Mouse (Mus musculus) heart, embryonic 16.5 days (tissue): Measurements from ENCODE around the gene Kat6b. TPM values are rescaled to one million over a fixed set of nuclear protein-coding genes. Genes with fewer than 3 reads are reported as not detected.

Experiments
- ATAC-seq: fragments of 200-750 bp; cut with Nextera tagmentation; replicated peaks from 2 replicates; pipeline ENCODE4 v1.8.0; 2017; ENCODE audit warnings: moderate number of reproducible peaks; ENCODE audit not compliant: insufficient read depth, low FRiP score; ENCODE audit errors: extremely low read depth
- H3K27ac ChIP-seq: fragments of 300-500 bp; sonication (generic); 2 replicates; pipeline ENCODE4 v1.5.1; 2014; ENCODE audit warnings: mild to moderate bottlenecking, low read length, control low read depth, moderate library complexity
- H3K27me3 ChIP-seq: fragments of 300-500 bp; sonication (generic); 2 replicates; pipeline ENCODE4 v1.6.1; 2014; ENCODE audit warnings: low read length, mixed read lengths; ENCODE audit not compliant: control insufficient read depth, insufficient read depth
- H3K36me3 ChIP-seq: fragments of 300-500 bp; sonication (generic); 2 replicates; pipeline ENCODE4 v1.6.1; 2014; ENCODE audit not compliant: control insufficient read depth, insufficient read depth
- H3K4me1 ChIP-seq: fragments of 300-500 bp; sonication (generic); 2 replicates; pipeline ENCODE4 v1.6.1; 2014; ENCODE audit warnings: low read length, mixed read lengths; ENCODE audit not compliant: control insufficient read depth, insufficient read depth
- H3K4me2 ChIP-seq: fragments of 300-500 bp; sonication (generic); 2 replicates; pipeline ENCODE4 v1.6.1; 2014; ENCODE audit warnings: low read depth, mild to moderate bottlenecking, control low read depth, low read length
- H3K4me3 ChIP-seq: fragments of 300-500 bp; sonication (generic); 2 replicates; pipeline ENCODE4 v1.5.1; 2014; ENCODE audit warnings: mild to moderate bottlenecking, control low read depth, low read length
- H3K9ac ChIP-seq: fragments of 300-500 bp; sonication (generic); 2 replicates; pipeline ENCODE4 v1.6.1; 2014; ENCODE audit warnings: low read length, control low read depth
- H3K9me3 ChIP-seq: fragments of 300-500 bp; sonication (generic); replicated peaks from 2 replicates; pipeline ENCODE4 v1.6.1; 2016; ENCODE audit warnings: low read length; ENCODE audit not compliant: control insufficient read depth
- WGBS: fragments of 180-500 bp; shearing (Covaris S2); extraction: QIAGEN DNeasy Blood & Tissue Kit; methylation state at CpG from one replicate; pipeline ENCODE4 v1.1.7; 2014; 5-methylcytosine and 5-hydroxymethylcytosine counted together
- polyA plus RNA-seq: library from polyadenylated mRNA; unstranded; fragments of >200 nt; fragmentation: Nextera tagmentation; extraction: Ambion mirVana; gene quantifications from 2 replicates; pipeline ENCODE4 v1.2.1, GENCODE M21; 2015

The Kat6b gene
- polyA plus RNA-seq, 1 experiment from 2014 or later: 9.4 TPM

- Histone ChIP-seq H3K9ac (no peak overlapping the region), H3K9me3 (no peaks in the 10 kb centered on the region), H3K4me2 (no peak overlapping the region), H3K36me3 (peaks cover 3% of the 10 kb centered on the region; the same call in 1 of the 2 replicates), H3K4me1 (0 out of 2 replicates have a peak, but pooled peaks cover 2% of the 10 kb centered on the region), H3K4me3 (no peak overlapping the region), H3K27me3 (no peaks in the 10 kb centered on the region), H3K27ac (no peak overlapping the region)
- WGBS: 78% methylated on average over 5 of the region's 5 CpGs
- ATAC-seq: no peak
These were observed 118.9 kb downstream of the Kat6b start for GRCm38 (mm10) chr14:21600174-21600566.

GRCm38 (mm10) chr14:21600628-21601027 is 119.4 kb downstream of the Kat6b start:
- H3K4me1 ChIP-seq: 0 out of 2 replicates have a peak, but pooled peaks cover 2% of the 10 kb centered on the region
- no peak overlapping the region for H3K9ac ChIP-seq
- H3K27me3 ChIP-seq: no peaks in the 10 kb centered on the region
- no peak overlapping the region for H3K4me3 ChIP-seq
- 56% methylated on average over 1 of the region's 1 CpGs for WGBS
- no peaks in the 10 kb centered on the region for H3K9me3 ChIP-seq
- no peak overlapping the region for H3K4me2 ChIP-seq
- no peak overlapping the region for H3K27ac ChIP-seq
- H3K36me3 ChIP-seq: peaks cover 3% of the 10 kb centered on the region; the same call in 1 of the 2 replicates
- ATAC-seq: no peak

- Histone ChIP-seq H3K4me1 (0 out of 2 replicates have a peak, but pooled peaks cover 2% of the 10 kb centered on the region), H3K27me3 (no peaks in the 10 kb centered on the region), H3K27ac (no peak overlapping the region), H3K9me3 (no peaks in the 10 kb centered on the region), H3K36me3 (no peaks in the 10 kb centered on the region), H3K4me3 (no peak overlapping the region), H3K9ac (no peak overlapping the region), H3K4me2 (no peak overlapping the region)
- ATAC-seq: no peak
- 84% methylated on average over 12 of the region's 12 CpGs for WGBS
These were observed 120.9 kb downstream of the Kat6b start for GRCm38 (mm10) chr14:21602166-21602565.

GRCm38 (mm10) chr14:21602937-21603336 is 121.7 kb downstream of the Kat6b start:
- Histone ChIP-seq H3K4me3 (no peak overlapping the region), H3K27me3 (no peaks in the 10 kb centered on the region), H3K4me2 (no peak overlapping the region), H3K36me3 (no peaks in the 10 kb centered on the region), H3K9me3 (no peaks in the 10 kb centered on the region), H3K27ac (no peak overlapping the region), H3K4me1 (peaks cover 7% of the 10 kb centered on the region), H3K9ac (no peak overlapping the region)
- no peak for ATAC-seq
- 40% methylated on average over 4 of the region's 4 CpGs for WGBS

GRCm38 (mm10) chr14:21607686-21608085 is 126.5 kb downstream of the Kat6b start:
- Histone ChIP-seq H3K36me3 (no peaks in the 10 kb centered on the region), H3K4me2 (peak overlapping the region; percentile 18)
- no peak for ATAC-seq

GRCm38 (mm10) chr14:21608886-21609285 is 127.7 kb downstream of the Kat6b start:
- ATAC-seq: no peak
- peaks cover 9% of the 10 kb centered on the region for H3K4me1 ChIP-seq
- H3K4me2 ChIP-seq: no peak overlapping the region
- H3K4me3 ChIP-seq: no peak overlapping the region
- whole genome bisulfite sequencing: 44% methylated on average over 4 of the region's 4 CpGs
- H3K27ac ChIP-seq: no peak overlapping the region
- no peaks in the 10 kb centered on the region for H3K36me3 ChIP-seq
- H3K9ac ChIP-seq: no peak overlapping the region
- no peaks in the 10 kb centered on the region for H3K27me3 ChIP-seq
- H3K9me3 ChIP-seq: no peaks in the 10 kb centered on the region

More at GRCm38 (mm10) chr14:21607686-21608085, 126.5 kb downstream of the Kat6b start:
- H3K9me3 ChIP-seq: no peaks in the 10 kb centered on the region
- peaks cover 9% of the 10 kb centered on the region for H3K4me1 ChIP-seq
- H3K27me3 ChIP-seq: no peaks in the 10 kb centered on the region
- no peak overlapping the region for H3K9ac ChIP-seq
- no peak overlapping the region for H3K4me3 ChIP-seq
- no peak overlapping the region for H3K27ac ChIP-seq
- WGBS: 42% methylated on average over 4 of the region's 4 CpGs

- Histone ChIP-seq H3K4me3 (no peak overlapping the region), H3K27ac (no peak overlapping the region), H3K9me3 (no peaks in the 10 kb centered on the region), H3K4me1 (peaks cover 9% of the 10 kb centered on the region), H3K36me3 (no peaks in the 10 kb centered on the region), H3K27me3 (no peaks in the 10 kb centered on the region), H3K9ac (no peak overlapping the region), H3K4me2 (no peak overlapping the region)
- no peak for ATAC-seq
- 11% methylated on average over 3 of the region's 3 CpGs for WGBS
These were observed 129.0 kb downstream of the Kat6b start for GRCm38 (mm10) chr14:21610224-21610623.

GRCm38 (mm10) chr14:21613031-21613430 is 131.8 kb downstream of the Kat6b start:
- peaks cover 3% of the 10 kb centered on the region for H3K4me1 ChIP-seq
- 83% methylated on average over 6 of the region's 6 CpGs for WGBS

GRCm38 (mm10) chr14:21614103-21614502 is 132.9 kb downstream of the Kat6b start:
- H3K4me1 ChIP-seq: no peaks in the 10 kb centered on the region
- no peaks in the 10 kb centered on the region for H3K27me3 ChIP-seq
- H3K4me2 ChIP-seq: no peak overlapping the region
- H3K4me3 ChIP-seq: no peak overlapping the region
- no peak for ATAC-seq
- H3K9ac ChIP-seq: no peak overlapping the region
- WGBS: 89% methylated on average over 5 of the region's 5 CpGs
- no peaks in the 10 kb centered on the region for H3K9me3 ChIP-seq
- peaks cover 4% of the 10 kb centered on the region for H3K36me3 ChIP-seq
- no peak overlapping the region for H3K27ac ChIP-seq

More at GRCm38 (mm10) chr14:21613031-21613430, 131.8 kb downstream of the Kat6b start:
- no peak for ATAC-seq
- no peak overlapping the region for H3K4me3 ChIP-seq
- no peak overlapping the region for H3K9ac ChIP-seq
- H3K36me3 ChIP-seq: no peaks in the 10 kb centered on the region
- H3K9me3 ChIP-seq: no peaks in the 10 kb centered on the region
- H3K4me2 ChIP-seq: no peak overlapping the region
- H3K27ac ChIP-seq: no peak overlapping the region
- no peaks in the 10 kb centered on the region for H3K27me3 ChIP-seq
